Mouse (Mus musculus) erythroblast, embryonic 14.5 days (primary cell): Measurements from ENCODE around the gene Sfmbt1.

Experiments
- GATA1 ChIP-seq: IDR thresholded peaks from 2 replicates; pipeline ENCODE4 v1.6.1; 2012; ENCODE audit warnings: low read length, inconsistent platforms, mixed read lengths
- TAL1 ChIP-seq: IDR thresholded peaks from 3 replicates; pipeline ENCODE4 v1.6.1; 2012; ENCODE audit warnings: low read length, inconsistent platforms, mixed read lengths

DNA sequence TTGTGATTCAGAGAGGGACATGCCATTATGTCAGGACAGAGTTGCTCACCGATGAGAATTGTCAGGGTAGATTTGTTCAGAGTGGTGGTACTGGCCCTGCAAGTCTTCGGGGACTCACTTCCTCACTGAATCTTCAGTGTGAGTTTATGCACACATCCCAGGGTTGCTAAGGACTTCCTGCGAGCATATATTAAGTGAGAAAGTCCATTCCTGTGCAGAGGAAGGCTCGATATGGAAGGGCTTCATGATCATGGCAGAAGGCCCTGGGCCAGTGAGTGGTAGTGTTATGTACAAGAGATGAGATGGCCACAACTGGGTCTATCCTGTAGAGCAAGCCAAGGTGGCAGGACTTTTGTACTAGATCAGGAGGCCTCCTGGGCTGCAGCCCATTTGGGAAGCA, 112.8 kb downstream of the Sfmbt1 start:
- TF ChIP-seq TAL1 (no peak), GATA1 (no peak)
